Mouse (Mus musculus): ENCODE data around the gene Auts2. TPM values are rescaled to one million over a fixed set of nuclear protein-coding genes. Genes with fewer than 3 reads are reported as not detected.

Gene Auts2
- polyA plus RNA-seq, 1 experiment from 2014 or later = 75.0 TPM

GRCm38 (mm10) chr5:131466131-131466530 lies 1077.0 kb downstream of the Auts2 start:
- 90% methylated on average over 9 of the region's 9 CpGs for WGBS
- Histone ChIP-seq H3K36me3 (ENCODE audit: control insufficient read depth, insufficient read depth, low read length) (peaks cover 89% of the 10 kb centered on the region), H3K27ac (replicated peaks; ENCODE audit: low read depth, low read length) (no peak overlapping the region), H3K27me3 (ENCODE audit: control insufficient read depth, insufficient read depth, low read length) (no peaks in the 10 kb centered on the region), H3K4me3 (replicated peaks; ENCODE audit: low read depth, low read length) (no peak overlapping the region), H3K9ac (replicated peaks; ENCODE audit: low read length) (no peak overlapping the region), H3K4me1 (ENCODE audit: control insufficient read depth, insufficient read depth, low read length) (no peaks in the 10 kb centered on the region), H3K9me3 (ENCODE audit: control insufficient read depth, low read length) (no peaks in the 10 kb centered on the region), H3K4me2 (ENCODE audit: low read length) (no peak overlapping the region)
- no peak for ATAC-seq (ENCODE audit: low FRiP score, low TSS enrichment)
- DNase-seq = no peak

GRCm38 (mm10) chr5:131463402-131463801 lies 1079.7 kb downstream of the Auts2 start:
- DNase-seq (peak; percentile 34), ATAC-seq (ENCODE audit: low FRiP score, low TSS enrichment) (no peak)
- 68% methylated on average over 6 of the region's 6 CpGs for WGBS

GRCm38 (mm10) chr5:131459951-131460350 lies 1083.2 kb downstream of the Auts2 start:
- no peak overlapping the region for H3K9ac ChIP-seq (replicated peaks; ENCODE audit: low read length)
- WGBS = 66% methylated on average over 6 of the region's 6 CpGs
- H3K36me3 ChIP-seq (ENCODE audit: control insufficient read depth, insufficient read depth, low read length) = peaks cover 94% of the 10 kb centered on the region
- H3K4me3 ChIP-seq (replicated peaks; ENCODE audit: low read depth, low read length) = no peak overlapping the region
- peaks cover 13% of the 10 kb centered on the region for H3K4me1 ChIP-seq (ENCODE audit: control insufficient read depth, insufficient read depth, low read length)
- no peak overlapping the region for H3K4me2 ChIP-seq (ENCODE audit: low read length)
- peak; percentile 60 for DNase-seq
- 0 out of 2 replicates have a peak overlapping the region, but pooled peaks have one; percentile 26 for H3K27ac ChIP-seq (replicated peaks; ENCODE audit: low read depth, low read length)
- no peak for ATAC-seq (ENCODE audit: low FRiP score, low TSS enrichment)
- no peaks in the 10 kb centered on the region for H3K9me3 ChIP-seq (ENCODE audit: control insufficient read depth, low read length)
- H3K27me3 ChIP-seq (ENCODE audit: control insufficient read depth, insufficient read depth, low read length) = no peaks in the 10 kb centered on the region

More at GRCm38 (mm10) chr5:131463402-131463801, 1079.7 kb downstream of the Auts2 start:
- H3K36me3 ChIP-seq (ENCODE audit: control insufficient read depth, insufficient read depth, low read length) = peaks cover 90% of the 10 kb centered on the region
- no peak overlapping the region for H3K4me3 ChIP-seq (replicated peaks; ENCODE audit: low read depth, low read length)
- H3K4me1 ChIP-seq (ENCODE audit: control insufficient read depth, insufficient read depth, low read length) = peaks cover 7% of the 10 kb centered on the region
- H3K27ac ChIP-seq (replicated peaks; ENCODE audit: low read depth, low read length) = 0 out of 2 replicates have a peak overlapping the region, but pooled peaks have one; percentile 26
- H3K27me3 ChIP-seq (ENCODE audit: control insufficient read depth, insufficient read depth, low read length) = no peaks in the 10 kb centered on the region
- H3K9me3 ChIP-seq (ENCODE audit: control insufficient read depth, low read length) = no peaks in the 10 kb centered on the region
- H3K9ac ChIP-seq (replicated peaks; ENCODE audit: low read length) = no peak overlapping the region
- no peak overlapping the region for H3K4me2 ChIP-seq (ENCODE audit: low read length)

- no peak overlapping the region for H3K4me2 ChIP-seq (ENCODE audit: low read length)
- no peak overlapping the region for H3K9ac ChIP-seq (replicated peaks; ENCODE audit: low read length)
- H3K36me3 ChIP-seq (ENCODE audit: control insufficient read depth, insufficient read depth, low read length) = peaks cover 94% of the 10 kb centered on the region
- H3K9me3 ChIP-seq (ENCODE audit: control insufficient read depth, low read length) = no peaks in the 10 kb centered on the region
- ATAC-seq (ENCODE audit: low FRiP score, low TSS enrichment) = no peak
- H3K27ac ChIP-seq (replicated peaks; ENCODE audit: low read depth, low read length) = no peak overlapping the region
- H3K4me3 ChIP-seq (replicated peaks; ENCODE audit: low read depth, low read length) = no peak overlapping the region
- H3K4me1 ChIP-seq (ENCODE audit: control insufficient read depth, insufficient read depth, low read length) = peaks cover 13% of the 10 kb centered on the region
- 64% methylated on average over 2 of the region's 2 CpGs for WGBS
- H3K27me3 ChIP-seq (ENCODE audit: control insufficient read depth, insufficient read depth, low read length) = no peaks in the 10 kb centered on the region
- no peak for DNase-seq
Measured at GRCm38 (mm10) chr5:131459549-131459948, 1083.6 kb downstream of the Auts2 start.

GRCm38 (mm10) chr5:131458700-131459099 lies 1084.4 kb downstream of the Auts2 start:
- H3K27ac ChIP-seq (replicated peaks; ENCODE audit: low read depth, low read length) = peak overlapping the region; percentile 53
- H3K4me1 ChIP-seq (ENCODE audit: control insufficient read depth, insufficient read depth, low read length) = peaks cover 13% of the 10 kb centered on the region
- whole genome bisulfite sequencing = 13% methylated on average over 6 of the region's 6 CpGs
- H3K36me3 ChIP-seq (ENCODE audit: control insufficient read depth, insufficient read depth, low read length) = peaks cover 96% of the 10 kb centered on the region
- ATAC-seq (ENCODE audit: low FRiP score, low TSS enrichment) (no peak), DNase-seq (peak; percentile 37)
- H3K27me3 ChIP-seq (ENCODE audit: control insufficient read depth, insufficient read depth, low read length) = no peaks in the 10 kb centered on the region
- no peaks in the 10 kb centered on the region for H3K9me3 ChIP-seq (ENCODE audit: control insufficient read depth, low read length)
- no peak overlapping the region for H3K9ac ChIP-seq (replicated peaks; ENCODE audit: low read length)
- H3K4me2 ChIP-seq (ENCODE audit: low read length) = no peak overlapping the region
- H3K4me3 ChIP-seq (replicated peaks; ENCODE audit: low read depth, low read length) = no peak overlapping the region

- no peak overlapping the region for H3K4me2 ChIP-seq (ENCODE audit: low read length)
- WGBS = 44% methylated on average over 7 of the region's 7 CpGs
- 0 out of 2 replicates have a peak, but pooled peaks have one; percentile 17 for ATAC-seq (ENCODE audit: low FRiP score, low TSS enrichment)
- no peak overlapping the region for H3K9ac ChIP-seq (replicated peaks; ENCODE audit: low read length)
- peak overlapping the region; percentile 53 for H3K27ac ChIP-seq (replicated peaks; ENCODE audit: low read depth, low read length)
- H3K4me1 ChIP-seq (ENCODE audit: control insufficient read depth, insufficient read depth, low read length) = peaks cover 13% of the 10 kb centered on the region
- no peaks in the 10 kb centered on the region for H3K27me3 ChIP-seq (ENCODE audit: control insufficient read depth, insufficient read depth, low read length)
- DNase-seq = peak; percentile 49
- H3K9me3 ChIP-seq (ENCODE audit: control insufficient read depth, low read length) = no peaks in the 10 kb centered on the region
- no peak overlapping the region for H3K4me3 ChIP-seq (replicated peaks; ENCODE audit: low read depth, low read length)
- H3K36me3 ChIP-seq (ENCODE audit: control insufficient read depth, insufficient read depth, low read length) = peaks cover 95% of the 10 kb centered on the region
Measured at GRCm38 (mm10) chr5:131457999-131458398, 1085.1 kb downstream of the Auts2 start.

GRCm38 (mm10) chr5:131449181-131449868 lies 1093.8 kb downstream of the Auts2 start:
- Histone ChIP-seq H3K9me3 (ENCODE audit: control insufficient read depth, low read length) (no peaks in the 10 kb centered on the region), H3K4me2 (ENCODE audit: low read length) (no peak overlapping the region), H3K4me3 (replicated peaks; ENCODE audit: low read depth, low read length) (no peak overlapping the region), H3K9ac (replicated peaks; ENCODE audit: low read length) (no peak overlapping the region), H3K36me3 (ENCODE audit: control insufficient read depth, insufficient read depth, low read length) (peaks cover 95% of the 10 kb centered on the region), H3K4me1 (ENCODE audit: control insufficient read depth, insufficient read depth, low read length) (no peaks in the 10 kb centered on the region), H3K27ac (replicated peaks; ENCODE audit: low read depth, low read length) (0 out of 2 replicates have a peak overlapping the region, but pooled peaks have one; percentile 6), H3K27me3 (ENCODE audit: control insufficient read depth, insufficient read depth, low read length) (no peaks in the 10 kb centered on the region)
- ATAC-seq (ENCODE audit: low FRiP score, low TSS enrichment) = no peak
- no peak for DNase-seq
- 80% methylated on average over 7 of the region's 7 CpGs for WGBS

GRCm38 (mm10) chr5:131435239-131435876 lies 1107.8 kb downstream of the Auts2 start:
- Histone ChIP-seq H3K4me2 (ENCODE audit: low read length) (no peak overlapping the region), H3K4me1 (ENCODE audit: control insufficient read depth, insufficient read depth, low read length) (peaks cover 5% of the 10 kb centered on the region; the same call in 1 of the 2 replicates), H3K27me3 (ENCODE audit: control insufficient read depth, insufficient read depth, low read length) (no peaks in the 10 kb centered on the region), H3K36me3 (ENCODE audit: control insufficient read depth, insufficient read depth, low read length) (peaks cover 34% of the 10 kb centered on the region), H3K4me3 (replicated peaks; ENCODE audit: low read depth, low read length) (no peak overlapping the region), H3K27ac (replicated peaks; ENCODE audit: low read depth, low read length) (peak overlapping the region; percentile 21; the same call in 1 of the 2 replicates), H3K9me3 (ENCODE audit: control insufficient read depth, low read length) (no peaks in the 10 kb centered on the region), H3K9ac (replicated peaks; ENCODE audit: low read length) (no peak overlapping the region)
- ATAC-seq (ENCODE audit: low FRiP score, low TSS enrichment) (no peak; the same call in none of the 2 replicates), DNase-seq (peak; percentile 60)
- WGBS = 43% methylated on average over 10 of the region's 10 CpGs
